Mouse (Mus musculus): Measurements from ENCODE around the gene Dapl1.
A peak's percentile ranks its signal among the peaks of the same experiment; 100 is the strongest.

Gene Dapl1

DNA sequence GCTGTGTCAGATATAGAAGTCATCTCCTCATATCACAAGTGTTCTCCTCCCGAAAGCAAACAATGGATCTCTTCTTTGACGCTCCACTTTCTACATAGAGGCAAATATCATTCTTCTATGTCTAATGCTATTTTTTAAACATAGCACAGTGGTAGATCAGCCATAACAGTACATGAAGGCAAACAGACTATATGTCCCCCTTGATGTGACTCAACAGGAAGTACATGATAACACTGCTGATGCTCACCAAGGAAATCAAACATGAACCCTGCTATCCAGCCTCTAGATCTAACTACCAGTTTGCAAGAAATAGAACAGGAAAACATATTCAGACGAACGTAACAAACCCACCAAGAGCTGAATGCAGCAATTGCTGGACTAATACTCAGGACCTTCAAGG lies 10.1 kb upstream of the Dapl1 start:
- DNase-seq (ENCODE audit: low spot score), result no peak

DNA sequence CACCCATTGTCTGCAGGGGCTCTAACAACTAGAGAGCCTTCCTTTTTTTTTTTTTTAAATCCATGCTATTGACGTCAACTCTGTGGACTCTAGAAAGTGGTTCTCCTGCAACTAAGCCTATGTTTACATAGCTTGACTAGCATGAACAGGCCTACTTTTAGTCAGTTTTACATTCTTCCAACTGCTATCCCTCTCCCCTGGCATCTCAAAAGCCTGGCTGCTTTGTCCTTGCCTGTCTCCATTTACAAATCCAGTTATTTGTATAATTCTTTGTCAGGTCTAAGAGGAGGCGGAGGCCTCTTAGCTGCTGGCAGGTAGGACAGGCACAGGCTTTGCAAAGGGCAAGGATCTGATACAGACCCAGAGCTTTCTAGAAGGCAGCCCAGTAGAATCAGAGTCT lies 627 bp downstream of the Dapl1 start:
- no peak for DNase-seq (ENCODE audit: low spot score)

DNA sequence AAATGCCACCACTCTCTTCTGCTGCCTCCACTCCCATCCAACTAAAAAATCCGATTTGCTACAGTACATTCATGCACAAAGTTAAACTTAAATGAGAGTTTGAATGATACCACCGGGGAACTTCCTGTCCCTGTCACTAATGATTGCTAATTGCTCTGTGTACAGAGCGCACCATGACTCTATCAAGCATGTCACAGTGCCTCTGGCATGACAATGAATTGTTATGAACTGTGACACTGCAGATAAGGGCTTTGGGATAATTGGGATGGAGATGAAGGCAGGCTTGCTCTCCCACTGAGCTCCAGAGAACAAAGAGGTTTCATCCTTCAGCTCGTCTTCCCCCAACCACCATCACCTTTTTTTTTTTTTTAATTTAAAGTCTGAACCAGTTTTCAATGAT lies 1.2 kb downstream of the Dapl1 start:
- DNase-seq (ENCODE audit: low spot score), result no peak

DNA sequence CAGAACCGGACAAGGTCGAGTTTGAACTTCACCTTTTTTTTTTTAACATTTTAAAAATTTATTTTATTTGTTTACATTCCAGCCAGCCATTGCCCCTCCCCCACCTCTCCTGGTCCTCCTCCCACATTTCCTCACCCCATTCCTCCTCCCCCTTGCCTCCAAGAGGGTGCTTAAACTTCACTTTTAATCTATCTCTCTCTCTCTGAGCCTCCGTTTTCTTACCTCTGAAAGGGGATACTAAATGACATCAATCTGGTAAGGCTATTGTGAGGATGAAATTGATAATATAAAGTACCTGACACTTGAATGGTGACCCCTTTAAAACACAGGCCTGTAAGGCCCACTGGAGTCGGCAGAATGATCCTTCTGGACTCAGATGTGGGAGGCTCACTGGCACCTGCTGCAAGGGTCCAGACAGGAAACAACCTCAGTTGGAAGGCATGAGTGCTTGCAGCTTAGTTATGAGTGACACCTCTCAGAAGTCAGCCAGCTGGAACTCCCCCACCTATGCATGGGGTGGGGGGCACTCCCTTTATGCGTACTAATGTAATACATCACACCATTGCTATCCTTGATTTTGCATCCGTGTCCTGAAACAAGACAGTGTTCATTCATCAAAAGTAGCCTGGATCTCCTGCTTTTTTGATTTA lies 1.9 kb downstream of the Dapl1 start:
- DNase-seq (ENCODE audit: low spot score), result no peak

DNA sequence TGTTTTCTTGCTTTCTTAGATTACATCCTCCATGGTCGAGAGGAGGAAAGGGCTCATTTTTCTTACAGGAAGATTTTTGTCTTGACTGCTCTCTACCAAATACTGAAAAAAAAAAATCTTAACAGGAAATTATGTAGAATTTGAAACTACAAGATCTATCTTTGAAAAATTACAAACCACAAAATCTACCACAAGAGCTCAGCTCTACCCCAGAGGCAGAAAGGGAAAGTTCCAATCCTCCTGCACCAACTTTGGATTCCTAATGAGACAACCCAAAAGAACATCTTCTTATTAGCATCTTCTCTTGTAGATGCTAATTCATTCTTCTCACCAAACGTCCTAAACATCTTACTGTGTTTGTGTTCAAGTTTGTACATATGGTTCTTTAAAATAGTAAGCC lies 3.8 kb downstream of the Dapl1 start:
- DNase-seq (ENCODE audit: low spot score), result no peak

DNA sequence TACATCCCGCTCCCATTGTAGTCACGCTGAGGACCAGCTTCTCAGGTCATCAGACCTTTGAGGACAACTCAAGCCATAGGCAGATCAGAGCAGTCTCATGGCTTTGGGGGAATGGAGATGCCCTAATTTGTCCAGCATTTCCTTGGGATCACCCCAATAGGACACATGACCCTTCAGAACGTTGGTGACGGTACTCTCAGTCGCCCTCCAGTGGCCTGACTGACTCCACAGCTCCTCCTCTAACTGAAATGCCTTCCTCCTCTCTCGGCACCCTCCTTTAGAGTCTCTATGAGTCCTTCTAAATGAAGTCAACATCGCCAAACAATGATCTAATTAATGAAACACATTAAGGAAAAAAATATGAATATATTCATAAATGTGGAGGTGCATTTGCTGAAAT lies 5.9 kb downstream of the Dapl1 start:
- DNase-seq (ENCODE audit: low spot score), result no peak

DNA sequence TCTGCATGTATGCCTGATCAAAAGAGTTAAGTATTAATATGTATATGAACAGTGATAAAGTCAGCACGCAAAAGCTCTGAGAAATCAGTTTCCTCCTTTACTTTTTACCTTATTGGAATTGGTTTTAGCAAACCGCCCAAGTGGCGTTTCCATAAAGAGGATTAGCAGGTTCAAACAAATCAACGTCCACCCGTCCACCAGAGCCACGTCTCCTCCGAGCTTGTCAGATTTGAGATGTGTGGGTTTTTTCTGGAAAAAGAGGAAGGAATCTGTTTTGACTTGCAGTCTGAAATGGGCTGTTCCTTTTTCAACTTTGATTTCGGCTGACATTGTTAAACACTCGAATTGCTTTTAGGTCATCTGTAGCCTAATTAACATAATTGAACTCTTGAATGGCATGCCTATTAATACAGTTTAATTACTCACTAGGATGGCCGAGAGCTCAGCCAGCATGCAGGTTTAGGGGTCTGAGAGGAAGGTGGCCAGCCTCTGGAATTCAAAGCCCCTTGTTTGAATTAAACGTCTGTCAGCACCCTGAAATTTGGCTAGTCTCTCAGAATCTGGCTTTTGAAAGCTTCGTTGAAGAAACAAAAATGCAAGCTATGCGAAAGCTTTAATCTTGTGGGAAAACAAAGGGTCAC lies 9.1 kb downstream of the Dapl1 start:
- DNase-seq (ENCODE audit: low spot score), result no peak

DNA sequence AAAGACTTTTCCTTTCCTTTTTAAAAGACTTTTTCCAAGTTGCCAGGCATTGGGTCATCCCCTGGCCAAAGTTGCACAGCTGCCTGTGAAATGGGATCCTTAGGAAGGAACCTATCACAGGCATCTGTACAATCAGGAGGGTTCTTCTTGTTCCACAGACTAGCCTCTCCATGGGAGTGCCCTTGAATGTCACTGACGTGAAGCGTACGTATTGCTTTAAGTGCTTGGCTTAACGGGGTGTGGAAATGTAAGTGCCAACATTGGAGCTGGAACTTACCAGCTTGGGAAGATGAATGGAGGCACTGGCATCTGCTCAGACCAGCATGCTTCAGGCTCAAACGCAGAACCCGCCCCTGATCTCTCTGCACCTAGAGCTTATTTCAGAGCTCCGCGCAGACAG lies 14.7 kb downstream of the Dapl1 start:
- DNase-seq (ENCODE audit: low spot score), result no peak

DNA sequence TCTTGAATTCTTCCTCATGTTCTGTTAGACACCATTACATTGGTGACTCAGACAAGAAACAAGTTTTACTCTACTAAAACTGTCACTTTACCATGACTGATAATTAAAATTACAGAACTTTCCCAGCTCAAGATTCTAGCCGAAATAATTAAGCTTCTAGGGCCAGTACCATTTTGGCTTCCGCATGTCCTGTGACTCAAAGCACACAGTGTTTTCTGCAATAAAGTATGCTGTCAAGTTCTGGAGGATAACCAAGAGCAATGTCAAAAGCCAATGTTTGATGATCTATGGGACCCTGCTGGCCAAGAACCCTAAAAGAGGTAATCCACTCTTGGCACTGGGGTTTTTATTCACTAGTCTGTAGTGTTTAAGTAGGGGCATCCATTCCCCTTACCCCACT lies 15.3 kb downstream of the Dapl1 start:
- no peak for DNase-seq (ENCODE audit: low spot score)

DNA sequence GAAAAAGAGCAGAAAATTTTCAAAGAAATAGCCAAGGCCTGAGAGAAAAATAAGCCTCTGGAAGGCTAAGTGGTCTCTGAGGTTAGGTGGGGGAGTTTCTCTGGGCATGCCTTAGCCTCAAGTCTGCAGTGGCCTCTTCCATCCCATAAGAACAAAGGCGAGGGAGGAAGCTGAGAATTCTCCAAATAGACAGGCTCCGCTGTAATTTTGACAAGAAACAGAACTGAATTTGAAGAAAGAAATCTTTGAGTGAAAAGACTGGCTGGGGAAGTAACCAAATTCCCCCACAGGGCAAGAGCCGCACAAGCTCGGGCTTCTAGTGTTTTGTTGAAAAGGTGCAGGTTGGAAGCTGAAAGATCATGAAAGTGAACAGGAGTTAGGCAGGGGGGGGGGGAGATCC lies 24.6 kb downstream of the Dapl1 start:
- no peak for DNase-seq (ENCODE audit: low spot score)

DNA sequence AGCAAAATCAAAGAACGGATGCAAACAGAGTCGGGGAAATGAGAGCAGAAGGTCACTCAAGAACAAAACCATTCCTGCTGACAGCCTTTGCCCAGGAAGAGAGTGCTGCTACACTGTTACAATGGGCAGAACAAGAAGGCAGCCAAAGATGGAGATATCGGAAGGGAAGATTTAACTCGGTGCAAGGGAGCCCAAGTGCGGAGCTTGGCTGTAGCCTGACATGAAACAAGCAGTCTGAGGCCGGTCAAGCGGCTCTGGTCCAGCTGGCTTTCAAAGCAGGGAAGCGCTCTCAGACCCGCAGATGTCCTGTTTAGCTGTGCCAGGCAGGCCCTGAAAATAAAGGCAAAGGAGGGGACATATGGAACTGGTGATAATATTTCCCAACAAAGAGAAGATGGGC lies 26.0 kb downstream of the Dapl1 start:
- no peak for DNase-seq (ENCODE audit: low spot score)

DNA sequence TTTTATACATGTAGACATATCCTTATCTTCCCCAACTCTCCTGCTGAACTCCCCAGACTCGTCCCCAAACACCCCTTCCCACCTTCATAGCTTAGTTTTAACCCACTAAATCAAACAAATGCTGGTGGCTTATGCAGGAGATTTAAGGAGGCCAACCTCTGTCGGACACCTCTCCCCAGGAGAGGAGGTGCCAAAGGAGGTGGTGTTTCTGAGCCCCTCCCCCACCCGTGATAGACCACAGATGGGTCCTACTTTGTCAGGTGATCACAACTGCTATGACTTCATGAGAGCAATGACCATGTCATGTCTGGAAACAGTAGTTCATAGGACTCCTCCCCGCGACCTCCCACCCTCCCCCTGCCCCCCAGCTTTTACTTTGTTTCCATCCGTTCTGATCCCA lies 26.4 kb downstream of the Dapl1 start:
- DNase-seq (ENCODE audit: low spot score), result no peak

DNA sequence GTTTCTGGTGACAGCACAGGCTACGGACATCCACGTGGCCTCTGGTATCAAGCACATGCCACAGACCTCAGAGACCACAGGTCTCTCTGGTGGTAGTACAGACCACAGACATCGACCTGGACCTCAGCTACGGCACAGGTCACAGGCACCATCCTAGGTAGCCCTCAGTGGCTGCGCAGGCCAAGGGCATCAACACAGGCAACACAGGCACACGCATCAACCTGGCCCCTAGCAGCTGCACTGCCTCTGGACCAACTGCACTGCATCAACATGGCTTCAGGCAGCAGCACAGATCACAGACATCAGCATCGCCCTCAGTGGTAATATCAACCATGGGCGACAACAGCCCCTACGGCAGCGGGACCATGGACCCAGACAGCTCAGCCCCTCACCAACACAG lies 36.2 kb downstream of the Dapl1 start:
- no peak for DNase-seq (ENCODE audit: low spot score)

DNA sequence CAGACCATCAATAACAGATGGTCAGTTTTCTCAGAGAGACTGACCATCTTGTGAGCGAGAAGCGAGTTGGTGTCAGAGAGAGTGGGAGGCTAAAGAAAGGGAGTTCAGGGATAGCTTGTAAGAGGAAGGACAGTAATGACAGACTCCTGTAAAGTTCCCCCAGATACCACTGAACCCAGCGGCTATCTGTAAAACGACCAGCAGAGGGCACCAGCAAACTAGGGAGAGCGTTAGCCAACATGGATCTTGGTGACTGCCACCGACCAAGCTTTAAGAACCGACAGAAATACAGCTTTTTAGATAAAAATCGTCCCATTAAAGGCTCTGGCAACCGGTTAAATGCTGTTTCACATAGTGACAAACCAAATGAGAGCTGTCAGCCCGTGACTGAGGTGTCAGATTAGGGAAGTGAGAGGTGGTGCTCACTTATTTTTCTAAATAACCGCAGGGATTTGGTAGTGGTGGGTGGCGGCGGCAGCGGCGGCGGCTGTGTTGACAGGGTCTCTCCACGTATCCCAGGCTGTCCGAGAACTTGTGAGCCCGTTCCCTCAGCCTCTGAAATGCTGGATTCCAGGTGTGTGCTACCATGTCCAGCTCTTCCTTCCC lies 37.7 kb downstream of the Dapl1 start:
- DNase-seq (ENCODE audit: low spot score), result peak; percentile 72

DNA sequence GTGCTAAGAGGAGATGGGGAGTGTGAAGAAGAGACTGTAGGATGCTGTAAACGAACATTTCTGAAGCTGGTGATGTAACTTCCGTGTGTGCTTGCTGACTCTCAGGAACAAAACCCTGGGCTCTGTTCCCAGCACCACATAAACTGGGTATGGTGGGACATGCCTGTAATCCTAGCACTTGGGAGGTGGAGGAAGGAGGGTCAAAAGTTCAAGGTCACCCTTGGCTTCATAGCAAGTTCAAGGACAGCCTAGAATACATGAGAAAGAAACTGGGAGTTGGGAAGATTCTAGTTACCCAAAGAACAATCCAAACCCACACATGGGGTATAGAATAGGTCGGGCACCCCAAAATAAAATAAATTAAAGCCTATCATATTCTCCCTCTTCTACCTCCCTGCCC lies 39.1 kb downstream of the Dapl1 start:
- DNase-seq (ENCODE audit: low spot score), result no peak

DNA sequence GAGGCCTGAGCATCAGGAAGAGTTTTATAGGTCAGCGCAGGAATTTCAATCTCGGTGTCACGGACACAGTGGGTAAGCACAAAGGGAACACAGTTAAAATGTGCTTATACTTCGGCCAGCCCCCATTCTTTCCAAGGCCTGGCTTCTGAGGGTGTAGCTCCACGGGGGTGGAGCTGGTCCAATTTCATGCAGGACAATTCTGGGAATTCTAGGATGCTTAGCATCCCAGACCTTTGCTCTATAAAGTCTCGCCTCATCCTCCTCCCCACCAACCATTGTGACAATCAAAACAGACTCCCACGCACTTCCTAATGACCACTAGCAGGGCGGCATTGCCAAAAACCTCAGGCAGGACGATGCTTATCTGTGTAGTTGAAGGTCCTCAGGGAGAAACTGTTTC lies 42.4 kb downstream of the Dapl1 start:
- peak; percentile 26 for DNase-seq (ENCODE audit: low spot score)

DNA sequence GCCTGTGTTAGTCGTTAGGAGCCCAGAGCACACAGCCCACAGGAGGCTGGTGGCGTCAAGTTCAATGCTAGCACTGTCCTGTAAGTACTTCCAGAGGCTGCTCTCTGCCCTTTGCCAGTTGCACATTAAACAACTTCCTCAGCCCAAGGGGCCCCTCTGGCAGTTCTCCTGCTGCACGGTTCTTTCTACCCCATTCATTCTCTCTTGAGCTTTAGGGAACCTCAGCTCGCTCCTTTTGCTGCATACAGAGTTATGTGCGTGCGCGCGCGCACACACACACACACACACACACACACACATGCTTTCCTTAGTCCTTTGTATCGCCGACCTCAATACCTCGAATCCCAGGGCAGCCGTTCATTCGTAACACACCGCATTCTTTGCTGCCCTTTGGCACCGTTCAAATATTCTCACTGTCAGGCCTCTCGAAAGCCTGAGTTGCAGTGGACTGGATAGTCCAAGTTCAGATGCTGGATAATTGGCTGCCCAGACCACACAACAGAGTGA lies 45.2 kb downstream of the Dapl1 start:
- DNase-seq (ENCODE audit: low spot score), result no peak

DNA sequence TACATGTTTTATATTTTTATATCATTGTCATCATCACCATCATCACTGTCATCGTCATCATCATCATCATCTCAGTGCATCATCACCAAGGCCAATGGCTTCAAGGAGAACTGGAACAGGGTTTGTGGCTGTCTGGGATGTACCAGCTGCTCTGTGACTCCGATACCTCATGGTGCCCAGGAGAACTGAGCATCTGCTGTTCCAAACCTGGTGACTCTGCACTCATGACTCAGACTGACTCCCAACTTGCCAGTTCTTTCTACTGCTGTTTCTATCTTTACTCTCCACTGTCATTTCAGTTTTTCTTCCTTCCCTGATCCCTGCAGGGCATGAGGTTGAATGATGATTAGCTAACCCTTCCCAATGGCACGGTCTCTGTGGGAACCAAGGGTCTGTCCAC lies 46.4 kb downstream of the Dapl1 start:
- no peak for DNase-seq (ENCODE audit: low spot score)

DNA sequence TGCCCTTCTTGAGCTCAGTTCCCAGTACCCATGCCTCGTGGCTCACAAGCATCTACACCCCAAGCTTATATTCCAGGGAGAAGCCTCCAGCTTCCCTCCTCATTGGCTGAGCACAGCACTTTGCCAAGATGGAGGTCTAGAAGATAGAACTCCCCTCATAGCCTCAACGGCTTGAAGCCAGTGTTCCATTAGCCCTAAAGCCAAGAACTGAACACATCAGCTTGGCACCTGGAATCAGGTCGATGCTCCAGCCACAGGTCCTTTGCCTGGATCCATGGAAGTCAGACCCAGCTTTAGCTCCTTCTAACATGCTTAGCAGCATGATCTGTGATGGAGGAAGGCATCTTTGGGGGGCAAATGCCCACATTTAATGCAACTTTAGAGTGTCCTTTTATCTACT lies 48.5 kb downstream of the Dapl1 start:
- no peak for DNase-seq (ENCODE audit: low spot score)

DNA sequence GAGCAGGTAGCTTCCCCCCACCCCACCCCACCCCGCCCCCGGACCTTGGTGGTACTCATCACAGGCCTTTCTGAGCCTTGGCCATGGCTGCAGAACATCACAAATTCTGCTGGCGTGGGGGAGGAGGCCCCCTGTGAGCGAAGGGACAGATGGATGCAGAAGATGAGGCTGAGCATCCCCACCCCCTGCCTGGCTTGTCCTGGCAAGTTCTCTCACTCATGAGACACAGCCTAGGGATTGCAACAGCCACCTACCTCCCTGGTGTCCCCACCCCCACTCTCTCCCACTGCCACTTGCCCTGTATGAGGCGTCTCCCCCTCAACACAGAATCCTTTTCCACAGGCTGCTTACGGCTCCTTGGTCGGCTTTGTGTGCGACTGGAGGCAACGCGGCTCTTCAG lies 49.1 kb downstream of the Dapl1 start:
- DNase-seq (ENCODE audit: low spot score), result no peak

DNA sequence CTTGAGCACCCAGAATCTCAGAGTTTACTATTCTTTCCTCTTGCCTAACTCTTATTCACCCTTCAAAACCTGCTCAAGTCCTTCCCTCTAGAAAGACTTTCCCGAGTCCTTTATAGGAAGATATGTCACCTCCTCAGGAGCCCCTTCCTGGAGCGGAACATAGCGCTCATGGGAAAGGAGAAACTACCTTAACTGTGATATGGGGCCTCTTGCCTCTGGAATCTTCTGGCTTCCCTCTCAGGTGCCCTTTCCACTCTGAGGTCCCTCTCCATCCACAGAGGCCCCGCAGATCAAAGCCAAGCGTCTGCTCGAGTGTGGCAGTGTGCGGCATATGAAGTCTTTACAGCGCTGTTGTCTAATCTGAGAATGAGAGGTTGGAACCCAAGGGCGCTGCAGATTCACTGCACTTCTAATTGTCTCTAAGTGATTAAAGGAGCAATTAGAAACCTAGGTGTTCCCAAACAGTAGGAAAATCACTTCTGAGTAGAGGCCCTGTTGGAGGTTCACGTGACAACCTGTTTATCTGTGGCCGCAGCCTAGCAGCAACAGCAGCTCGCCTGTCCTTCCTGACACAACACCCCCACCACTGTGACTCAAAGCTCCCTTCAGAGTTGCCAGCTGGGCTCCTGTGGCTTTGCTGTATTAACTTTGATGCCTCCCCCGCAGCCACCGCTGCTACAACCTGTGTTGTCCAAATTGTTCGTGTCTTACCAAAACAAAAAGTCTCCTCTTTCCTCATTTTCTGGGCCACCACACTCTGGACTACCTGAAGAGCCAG lies 49.7 kb downstream of the Dapl1 start:
- DNase-seq (ENCODE audit: low spot score), result no peak

DNA sequence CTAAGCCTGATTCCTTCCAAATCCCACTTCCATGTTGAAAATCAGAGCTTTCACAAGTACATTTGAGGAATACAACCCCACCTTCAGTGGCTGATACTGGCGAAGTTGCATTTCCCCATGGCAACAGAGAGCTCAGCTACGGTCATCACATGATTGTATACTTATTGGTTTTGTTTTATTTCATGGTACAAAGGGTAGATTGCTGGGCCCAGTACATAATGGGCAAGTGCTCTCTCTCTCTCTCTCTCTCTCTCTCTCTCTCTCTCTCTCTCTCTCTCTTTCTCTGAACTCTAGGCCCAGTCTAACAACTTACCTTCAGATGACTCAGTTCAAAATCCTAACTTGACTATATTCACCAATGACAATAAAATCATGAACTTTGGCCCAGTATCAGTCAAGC lies 52.5 kb downstream of the Dapl1 start:
- DNase-seq (ENCODE audit: low spot score), result no peak

DNA sequence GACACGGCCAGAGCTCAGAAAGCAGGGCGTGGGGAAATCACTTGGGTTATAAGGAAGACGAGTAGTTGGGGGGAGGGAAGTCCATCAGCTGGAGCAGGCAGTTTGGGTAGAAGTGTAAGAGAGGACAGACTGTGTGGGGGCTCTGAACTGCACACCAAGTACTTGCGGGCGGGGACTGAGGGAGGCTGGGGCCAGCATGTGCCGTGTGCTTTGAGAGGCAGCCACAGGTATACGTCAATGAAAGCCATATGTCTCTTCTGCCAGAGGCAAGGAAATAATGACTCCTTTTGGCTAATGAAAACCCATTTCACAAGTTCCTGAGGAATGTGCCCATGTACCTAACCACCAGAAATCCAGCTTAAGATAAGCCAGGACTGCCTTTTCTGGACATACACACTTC lies 53.6 kb downstream of the Dapl1 start:
- DNase-seq (ENCODE audit: low spot score), result no peak

All from ovary, postnatal 14 days (tissue).